Mouse (Mus musculus) myocyte (in vitro differentiated cells): ENCODE results near the gene Ptgds.

Source experiments
- E2F4 ChIP-seq: IDR thresholded peaks from one replicate; pipeline ENCODE4 v1.6.1; 2011; ENCODE audit warnings: mild to moderate bottlenecking, control low read depth, moderate library complexity; ENCODE audit not compliant: insufficient read depth
- MAX ChIP-seq: IDR thresholded peaks from one replicate; pipeline ENCODE4 v1.6.1; 2011; ENCODE audit warnings: low read depth, mild to moderate bottlenecking, control low read depth
- MYOD1 ChIP-seq, 3 experiments: IDR thresholded peaks; one replicate each; pipeline ENCODE4 v1.6.1; 2011; ENCODE audit warnings: control low read depth in 2 of 3, low read depth in 2 of 3, mild to moderate bottlenecking in 2 of 3, moderate library complexity in 1 of 3; ENCODE audit not compliant: insufficient read length in 2 of 3, control insufficient read depth in 1 of 3
- MYOG ChIP-seq, 3 experiments: IDR thresholded peaks; one replicate each; pipeline ENCODE4 v1.6.1; 2011; ENCODE audit warnings: control low read depth in 2 of 3, low read depth in 2 of 3, mild to moderate bottlenecking in 2 of 3; ENCODE audit not compliant: insufficient read length in 2 of 3, control insufficient read depth in 1 of 3, insufficient read depth in 1 of 3
- POLR2A ChIP-seq: IDR thresholded peaks from one replicate; pipeline ENCODE4 v1.6.1; 2011; ENCODE audit warnings: low read depth, mild to moderate bottlenecking, control low read depth, moderate library complexity; ENCODE audit not compliant: insufficient read length
- POLR2AphosphoS2 ChIP-seq: IDR thresholded peaks from one replicate; pipeline ENCODE4 v1.6.1; 2011; ENCODE audit warnings: low read depth, control low read depth; ENCODE audit not compliant: insufficient read length
- REST ChIP-seq: IDR thresholded peaks from one replicate; pipeline ENCODE4 v1.6.1; 2011; ENCODE audit warnings: mild to moderate bottlenecking, control low read depth, moderate library complexity; ENCODE audit not compliant: insufficient read depth, insufficient read length
- TCF12 ChIP-seq: IDR thresholded peaks from one replicate; pipeline ENCODE4 v1.6.1; 2011; ENCODE audit warnings: mild to moderate bottlenecking, control low read depth; ENCODE audit not compliant: poor library complexity, insufficient read depth, severe bottlenecking
- TCF3 ChIP-seq: IDR thresholded peaks from one replicate; pipeline ENCODE4 v1.6.1; 2011; ENCODE audit warnings: low read depth, control low read depth; ENCODE audit not compliant: insufficient read length

- TF ChIP-seq POLR2AphosphoS2, result no peak
- TF ChIP-seq POLR2A, result no peak
- TF ChIP-seq REST, result no peak
- no peak for TF ChIP-seq MAX
- TF ChIP-seq MYOD1 (IDR thresholded peaks at IDR 0.05; ENCODE audit: control insufficient read depth in 1 of 3, insufficient read length in 2 of 3, low read depth in 2 of 3), result no peak
- TF ChIP-seq MYOG (IDR thresholded peaks at IDR 0.05; ENCODE audit: control insufficient read depth in 1 of 3, insufficient read depth in 1 of 3, insufficient read length in 2 of 3, low read depth in 2 of 3), result no peak
- no peak for TF ChIP-seq TCF12
- TF ChIP-seq TCF3, result no peak
- no peak for TF ChIP-seq E2F4
These were observed 23.1 kb upstream of the Ptgds start for GRCm38 (mm10) chr2:25492988-25493387.
